Mouse (Mus musculus) stomach, embryonic 16.5 days (tissue): Measurements from ENCODE around the gene Gm10961. TPM values are rescaled to one million over a fixed set of nuclear protein-coding genes. Genes with fewer than 3 reads are reported as not detected.

Source experiments
- ATAC-seq: fragments of 200-750 bp; cut with Nextera tagmentation; 2 replicates; pipeline ENCODE4 v1.8.0; 2017; ENCODE audit warnings: moderate number of reproducible peaks, moderate TSS enrichment; ENCODE audit not compliant: insufficient read depth, low FRiP score
- H3K27ac ChIP-seq: fragments of 300-500 bp; sonication (generic); 2 replicates; pipeline ENCODE4 v1.5.1; 2014; ENCODE audit warnings: low read length
- H3K27me3 ChIP-seq: fragments of 300-500 bp; sonication (generic); 2 replicates; pipeline ENCODE4 v1.6.1; 2014; ENCODE audit warnings: low read length, control low read depth, mixed read lengths; ENCODE audit not compliant: control insufficient read depth, insufficient read depth
- H3K36me3 ChIP-seq: fragments of 300-500 bp; sonication (generic); 2 replicates; pipeline ENCODE4 v1.6.1; 2014; ENCODE audit warnings: low read length; ENCODE audit not compliant: control insufficient read depth, insufficient read depth
- H3K4me1 ChIP-seq: fragments of 300-500 bp; sonication (generic); 2 replicates; pipeline ENCODE4 v1.6.1; 2014; ENCODE audit warnings: low read length, control low read depth, mixed read lengths; ENCODE audit not compliant: control insufficient read depth, insufficient read depth
- H3K4me2 ChIP-seq: fragments of 300-500 bp; sonication (generic); 2 replicates; pipeline ENCODE4 v1.6.1; 2014; ENCODE audit warnings: low read depth, low read length, mixed read lengths
- H3K4me3 ChIP-seq: fragments of 300-500 bp; sonication (generic); replicated peaks from 2 replicates; pipeline ENCODE4 v1.5.1; 2014; ENCODE audit warnings: mild to moderate bottlenecking, low read length
- H3K9ac ChIP-seq: fragments of 300-500 bp; sonication (generic); 2 replicates; pipeline ENCODE4 v1.6.1; 2014; ENCODE audit warnings: low read length
- H3K9me3 ChIP-seq: fragments of 300-500 bp; sonication (generic); replicated peaks from 2 replicates; pipeline ENCODE4 v1.6.1; 2016; ENCODE audit warnings: low read length, control low read depth; ENCODE audit not compliant: control insufficient read depth
- WGBS: fragments of 180-500 bp; shearing (Covaris S2); extraction: QIAGEN DNeasy Blood & Tissue Kit; methylation state at CpG from one replicate; pipeline ENCODE4 v1.1.7; 2014; 5-methylcytosine and 5-hydroxymethylcytosine counted together
- polyA plus RNA-seq: library from polyadenylated mRNA; unstranded; fragments of >200 nt; fragmentation: Nextera tagmentation; extraction: Ambion mirVana; gene quantifications from 2 replicates; pipeline ENCODE4 v1.2.1, GENCODE M21; 2015

The Gm10961 gene
- polyA plus RNA-seq, 1 experiment from 2014 or later = not detected

GRCm38 (mm10) chr3:107626751-107627150 lies 4.4 kb upstream of the Gm10961 start:
- 95% methylated on average over 8 of the region's 8 CpGs for WGBS
- Histone ChIP-seq H3K27ac (no peak overlapping the region), H3K36me3 (peaks cover 36% of the 10 kb centered on the region), H3K4me2 (no peak overlapping the region), H3K4me3 (no peak overlapping the region), H3K9me3 (no peaks in the 10 kb centered on the region), H3K4me1 (peaks cover 5% of the 10 kb centered on the region; the same call in 1 of the 2 replicates), H3K9ac (no peak overlapping the region), H3K27me3 (no peaks in the 10 kb centered on the region)
- no peak for ATAC-seq

- WGBS = 92% methylated on average over 7 of the region's 7 CpGs
- Histone ChIP-seq H3K36me3 (peaks cover 36% of the 10 kb centered on the region), H3K9ac (no peak overlapping the region), H3K27ac (no peak overlapping the region), H3K4me1 (peaks cover 5% of the 10 kb centered on the region; the same call in 1 of the 2 replicates), H3K27me3 (no peaks in the 10 kb centered on the region), H3K9me3 (no peaks in the 10 kb centered on the region), H3K4me3 (no peak overlapping the region), H3K4me2 (no peak overlapping the region)
- no peak for ATAC-seq
These were observed 3.5 kb upstream of the Gm10961 start for GRCm38 (mm10) chr3:107627641-107628040.

GRCm38 (mm10) chr3:107628551-107628950 lies 2.6 kb upstream of the Gm10961 start:
- 96% methylated on average over 2 of the region's 2 CpGs for WGBS
- no peak for ATAC-seq
- H3K36me3 ChIP-seq = peaks cover 28% of the 10 kb centered on the region

GRCm38 (mm10) chr3:107629411-107629810 lies 1.7 kb upstream of the Gm10961 start:
- Histone ChIP-seq H3K36me3 (peaks cover 22% of the 10 kb centered on the region), H3K27ac (no peak overlapping the region), H3K4me3 (no peak overlapping the region), H3K9me3 (no peaks in the 10 kb centered on the region), H3K9ac (no peak overlapping the region), H3K4me2 (no peak overlapping the region), H3K27me3 (no peaks in the 10 kb centered on the region), H3K4me1 (peaks cover 5% of the 10 kb centered on the region; the same call in 1 of the 2 replicates)
- no peak for ATAC-seq
- WGBS = 88% methylated on average over 4 of the region's 4 CpGs

More at GRCm38 (mm10) chr3:107628551-107628950, 2.6 kb upstream of the Gm10961 start:
- Histone ChIP-seq H3K4me1 (peaks cover 5% of the 10 kb centered on the region; the same call in 1 of the 2 replicates), H3K27ac (no peak overlapping the region), H3K9me3 (no peaks in the 10 kb centered on the region), H3K4me2 (no peak overlapping the region), H3K27me3 (no peaks in the 10 kb centered on the region), H3K4me3 (no peak overlapping the region), H3K9ac (no peak overlapping the region)

- peak within 1 kb of the TSS; percentile 94 for H3K4me2 ChIP-seq
- H3K27ac ChIP-seq = peak within 1 kb of the TSS; percentile 94
- peak within 1 kb of the TSS; percentile 99 for H3K4me3 ChIP-seq
- H3K27me3 ChIP-seq = no peaks in the 10 kb centered on the region
- peak within 1 kb of the TSS; percentile 98 for H3K9ac ChIP-seq
- H3K36me3 ChIP-seq = peaks cover 7% of the 10 kb centered on the region; the same call in 1 of the 2 replicates
- H3K9me3 ChIP-seq = no peaks in the 10 kb centered on the region
- H3K4me1 ChIP-seq = peaks cover 5% of the 10 kb centered on the region; the same call in 1 of the 2 replicates
- WGBS = under 1% methylated on average over 35 of the region's 35 CpGs
- ATAC-seq = peak; percentile 96
These were observed 419 bp downstream of the Gm10961 start, which contains the start of gene Strip1 for GRCm38 (mm10) chr3:107631523-107631958. Gene Strip1 (minus strand): TSS chr3:107631694.

- H3K36me3 ChIP-seq = no peaks in the 10 kb centered on the region
- 93% methylated on average over 4 of the region's 4 CpGs for WGBS
- peaks cover 5% of the 10 kb centered on the region; the same call in 1 of the 2 replicates for H3K4me1 ChIP-seq
- H3K27ac ChIP-seq = no peak overlapping the region
- no peak for ATAC-seq
- no peaks in the 10 kb centered on the region for H3K27me3 ChIP-seq
- no peak overlapping the region for H3K9ac ChIP-seq
- no peak overlapping the region for H3K4me2 ChIP-seq
- H3K9me3 ChIP-seq = no peaks in the 10 kb centered on the region
- H3K4me3 ChIP-seq = no peak overlapping the region
These were observed 1.7 kb downstream of the Gm10961 start for GRCm38 (mm10) chr3:107632786-107633185.

GRCm38 (mm10) chr3:107633906-107634305 lies 2.8 kb downstream of the Gm10961 start:
- Histone ChIP-seq H3K9ac (no peak overlapping the region), H3K27ac (no peak overlapping the region), H3K4me2 (no peak overlapping the region), H3K4me3 (no peak overlapping the region), H3K27me3 (no peaks in the 10 kb centered on the region), H3K4me1 (peaks cover 5% of the 10 kb centered on the region; the same call in 1 of the 2 replicates), H3K36me3 (no peaks in the 10 kb centered on the region), H3K9me3 (no peaks in the 10 kb centered on the region)
- ATAC-seq = no peak
- WGBS = 89% methylated on average over 9 of the region's 9 CpGs

- H3K27me3 ChIP-seq = no peaks in the 10 kb centered on the region
- no peaks in the 10 kb centered on the region for H3K36me3 ChIP-seq
- no peak overlapping the region for H3K4me2 ChIP-seq
- no peak for ATAC-seq
- WGBS = 43% methylated on average over 8 of the region's 8 CpGs
- no peaks in the 10 kb centered on the region for H3K9me3 ChIP-seq
- no peak overlapping the region for H3K9ac ChIP-seq
- no peak overlapping the region for H3K4me3 ChIP-seq
- H3K4me1 ChIP-seq = no peaks in the 10 kb centered on the region
- no peak overlapping the region for H3K27ac ChIP-seq
These were observed 4.7 kb downstream of the Gm10961 start for GRCm38 (mm10) chr3:107635836-107636235.

GRCm38 (mm10) chr3:107636236-107636635 lies 5.1 kb downstream of the Gm10961 start:
- no peaks in the 10 kb centered on the region for H3K36me3 ChIP-seq
- H3K4me2 ChIP-seq = no peak overlapping the region
- H3K4me3 ChIP-seq = no peak overlapping the region
- H3K9ac ChIP-seq = no peak overlapping the region
- no peak for ATAC-seq
- no peaks in the 10 kb centered on the region for H3K27me3 ChIP-seq
- no peaks in the 10 kb centered on the region for H3K9me3 ChIP-seq
- H3K27ac ChIP-seq = no peak overlapping the region
- no peaks in the 10 kb centered on the region for H3K4me1 ChIP-seq
- WGBS = 82% methylated on average over 3 of the region's 3 CpGs
